Mouse (Mus musculus) T-helper 17 cell (primary cell): Measurements from ENCODE around the gene Fpr2.

Source experiments
- in situ Hi-C, 2 experiments: fragments of 300-600 bp; cut with MboI, MseI; formaldehyde crosslinking; loops; 1 replicate in 1 of 2; 2 replicates in 1 of 2; pipeline ENCODE4 v1.15.1; 2025; ENCODE audit warnings: high pct_unique_total_duplicates in 2 of 2

Fpr2 gene

DNA sequence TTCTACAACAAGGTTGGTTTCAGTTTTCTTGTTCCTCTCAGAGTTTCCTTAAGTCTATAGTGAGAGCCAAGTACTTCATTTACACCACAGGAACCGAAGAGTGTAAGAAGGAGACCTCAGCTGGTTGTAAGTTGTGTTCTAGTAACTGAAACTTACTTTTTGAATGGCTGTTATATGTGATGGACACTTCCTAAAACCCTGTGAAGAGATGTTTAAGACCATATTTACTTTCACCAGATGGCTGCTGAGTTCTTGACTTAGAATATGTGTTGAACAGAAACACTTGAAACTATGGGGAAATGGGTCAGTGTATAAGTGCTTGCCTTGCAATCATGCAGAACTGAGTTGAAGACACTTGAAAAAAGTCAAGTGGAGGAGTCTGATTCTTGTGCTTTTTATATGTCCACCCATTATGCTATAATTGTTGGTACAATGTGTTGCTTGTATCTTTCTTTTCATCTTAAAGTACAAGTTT lies at the start of gene Fpr2, which contains the start of gene Fpr3:
TSS of gene Fpr2 (plus strand) at position 51 of the 475 bp plus-strand sequence.
TSS of gene Fpr3 (plus strand) at position 79 of the 475 bp plus-strand sequence.
- in situ Hi-C loops = no loop called here

DNA sequence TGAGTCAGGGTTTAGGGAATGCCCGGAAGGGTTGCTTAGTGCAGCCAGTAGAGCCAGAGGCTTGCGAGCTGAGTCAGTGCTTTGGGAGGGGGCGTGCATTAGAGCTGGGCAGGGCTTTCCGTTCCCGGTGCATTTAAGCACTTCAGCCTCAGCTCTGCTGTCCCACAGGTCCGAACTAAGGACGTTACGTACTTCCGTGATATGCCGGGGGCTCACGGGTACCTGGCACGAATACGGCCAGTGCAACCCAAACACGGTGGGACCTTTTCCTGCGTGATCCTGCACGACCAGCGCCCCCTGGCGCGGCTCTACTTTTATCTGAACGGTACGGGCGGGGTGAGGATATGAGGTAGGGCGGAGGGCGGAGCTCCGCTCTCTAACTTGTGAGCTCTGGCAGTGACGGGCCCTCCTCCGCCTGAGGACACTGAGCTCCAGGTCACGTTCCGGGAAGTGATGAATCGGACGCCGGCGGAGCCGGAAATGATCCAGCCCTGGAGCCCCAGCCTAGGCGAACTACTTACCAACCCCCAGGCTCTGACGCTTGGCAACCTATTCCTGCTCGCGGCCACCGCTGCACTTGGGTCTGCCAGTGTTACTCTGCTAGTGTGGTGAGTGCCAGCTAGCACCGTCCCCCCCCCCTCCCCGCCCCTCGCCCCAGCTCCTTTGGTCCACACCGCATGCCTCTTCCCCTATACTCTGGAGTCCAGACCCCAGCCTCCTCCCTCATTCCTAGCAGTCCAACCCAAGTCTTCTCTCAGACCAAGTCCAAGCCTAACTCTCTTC lies 49.5 kb upstream of the Fpr2 start:
- in situ Hi-C loops = no loop called here

DNA sequence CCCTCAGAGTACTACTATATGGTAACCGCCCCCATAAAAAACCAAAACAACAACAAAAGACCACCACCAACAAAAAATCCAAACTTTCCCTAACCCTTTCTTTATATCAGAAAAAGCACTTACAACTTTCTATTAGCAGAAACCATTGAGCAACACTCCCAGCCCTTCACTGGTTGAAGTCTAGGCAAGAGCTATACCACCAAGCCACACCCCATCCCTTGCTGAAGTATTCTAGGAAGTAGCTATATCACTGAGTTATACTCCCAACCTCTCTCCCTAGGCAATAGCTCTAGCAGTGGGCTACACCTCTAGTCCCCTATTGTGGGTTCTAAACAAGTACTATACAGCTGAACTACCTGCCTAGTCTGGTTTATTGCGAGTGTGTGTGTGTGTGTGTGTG lies 48.3 kb upstream of the Fpr2 start:
- in situ Hi-C loops = no loop called here

GRCm38 (mm10) chr17:17840796-17841195 lies 46.8 kb upstream of the Fpr2 start:
- in situ Hi-C loops = loop anchor here in 1 of 2 experiments (10.0 kb wide), 2 partner anchors 216 to 466 kb away; partner anchors contain the start of genes Lnpep and Riok2

DNA sequence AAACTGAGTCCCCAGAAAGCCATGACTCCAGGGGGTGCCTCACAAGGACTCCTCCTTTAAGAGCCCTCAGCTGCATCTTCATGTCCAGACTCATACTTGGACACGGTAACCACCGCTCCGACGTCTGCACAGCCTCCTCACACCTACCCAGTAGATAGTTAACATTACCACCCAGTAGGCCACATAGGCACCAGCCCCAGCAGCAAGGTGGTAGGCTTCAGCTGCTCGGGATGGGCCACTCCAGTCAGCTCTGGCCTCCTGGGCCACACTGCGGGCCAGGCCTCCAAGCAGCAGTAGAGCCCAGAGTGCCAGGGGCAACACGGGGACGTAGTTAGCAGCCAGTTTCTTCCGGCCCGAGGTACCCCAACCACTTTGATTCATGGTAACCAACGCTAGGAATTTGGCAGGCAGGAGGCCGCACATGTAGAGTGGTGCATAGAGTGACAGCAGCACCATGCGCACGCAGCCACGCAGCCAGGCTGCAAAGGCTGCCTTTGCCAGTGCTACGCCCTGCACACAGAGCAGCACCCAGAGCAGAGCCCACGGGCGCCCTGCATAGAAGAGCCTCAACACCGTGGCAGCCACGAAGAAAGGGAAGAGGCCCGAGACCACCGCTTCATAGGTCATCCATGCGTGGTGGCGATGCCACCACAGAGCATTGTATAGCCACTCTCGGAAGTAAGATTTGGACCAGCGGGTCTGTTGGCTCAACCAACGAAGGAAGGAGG lies 43.9 kb upstream of the Fpr2 start:
- in situ Hi-C loops = loop anchor here in 1 of 2 experiments (10.0 kb wide), 2 partner anchors 219 to 469 kb away; partner anchors contain the start of genes Lnpep and Riok2

GRCm38 (mm10) chr17:17844606-17845005 lies 43.0 kb upstream of the Fpr2 start:
- in situ Hi-C loops = loop anchor here (5.0 to 10.0 kb wide), 4 partner anchors 82 to 470 kb away; partner anchors contain the start of genes Lnpep (in 1 of the 2) and Riok2 (in 1 of the 2)

DNA sequence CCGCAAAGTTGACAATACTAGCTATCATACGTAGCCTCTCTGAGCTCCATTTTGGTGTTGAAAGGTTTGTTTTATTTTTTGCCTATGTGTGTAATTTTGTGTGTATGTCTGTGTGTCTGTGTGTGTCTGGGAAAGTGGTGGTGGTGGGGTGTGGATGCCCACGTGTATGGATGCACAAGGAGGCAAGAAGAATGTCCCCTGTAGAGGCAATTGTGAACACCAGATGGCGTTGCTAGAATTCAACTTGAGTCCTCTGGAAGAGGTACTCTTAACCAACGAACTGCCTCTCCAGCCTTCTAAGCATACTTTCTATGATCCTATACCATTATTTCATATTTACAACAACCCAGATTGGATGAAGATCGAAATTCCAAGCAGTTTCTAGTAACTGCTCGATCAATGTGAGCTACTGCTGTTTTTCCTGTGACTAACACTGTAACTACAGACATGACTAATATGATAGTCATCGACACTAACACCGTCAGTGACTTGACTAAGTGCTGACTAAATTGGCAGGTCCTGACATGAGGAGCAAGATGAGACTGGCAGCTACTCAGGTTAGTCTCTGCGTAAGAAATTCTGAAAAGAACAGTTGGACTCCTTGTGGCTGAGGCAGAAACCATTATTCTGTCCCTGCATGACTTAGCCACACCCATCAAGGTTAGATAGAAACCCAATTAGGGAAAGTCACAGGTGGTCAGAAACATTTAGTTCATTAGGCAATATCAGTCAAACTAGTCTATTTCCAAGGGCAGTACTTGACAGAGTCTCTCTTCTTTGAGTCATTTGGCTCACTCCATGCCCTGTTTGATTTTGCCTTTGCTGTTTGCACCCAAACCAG lies 42.2 kb upstream of the Fpr2 start:
- in situ Hi-C loops = loop anchor here (5.0 to 10.0 kb wide), 4 partner anchors 83 to 471 kb away; partner anchors contain the start of genes Lnpep (in 1 of the 2) and Riok2 (in 1 of the 2)

DNA sequence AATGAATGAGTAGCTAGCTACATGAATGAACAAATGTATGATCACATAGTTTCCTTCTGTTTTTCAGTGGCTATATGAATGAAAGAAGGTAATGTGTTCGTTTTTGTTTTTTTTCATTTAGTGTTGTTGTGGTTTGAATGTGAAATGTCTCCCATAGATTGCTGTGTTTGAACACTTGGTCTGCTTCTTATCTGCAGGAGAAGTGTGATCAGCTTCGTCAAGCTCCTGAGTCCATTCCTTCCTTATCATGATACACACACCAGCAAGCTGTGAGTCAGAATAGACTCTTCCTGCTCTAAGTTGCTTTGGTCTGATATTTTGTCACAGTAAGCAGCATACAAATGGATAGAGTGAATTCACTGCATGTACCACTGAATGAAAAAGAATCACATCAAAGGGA lies 38.6 kb upstream of the Fpr2 start:
- in situ Hi-C loops = loop anchor here (5.0 to 10.0 kb wide), 4 partner anchors 87 to 474 kb away; partner anchors contain the start of genes Lnpep (in 1 of the 2) and Riok2 (in 1 of the 2)

DNA sequence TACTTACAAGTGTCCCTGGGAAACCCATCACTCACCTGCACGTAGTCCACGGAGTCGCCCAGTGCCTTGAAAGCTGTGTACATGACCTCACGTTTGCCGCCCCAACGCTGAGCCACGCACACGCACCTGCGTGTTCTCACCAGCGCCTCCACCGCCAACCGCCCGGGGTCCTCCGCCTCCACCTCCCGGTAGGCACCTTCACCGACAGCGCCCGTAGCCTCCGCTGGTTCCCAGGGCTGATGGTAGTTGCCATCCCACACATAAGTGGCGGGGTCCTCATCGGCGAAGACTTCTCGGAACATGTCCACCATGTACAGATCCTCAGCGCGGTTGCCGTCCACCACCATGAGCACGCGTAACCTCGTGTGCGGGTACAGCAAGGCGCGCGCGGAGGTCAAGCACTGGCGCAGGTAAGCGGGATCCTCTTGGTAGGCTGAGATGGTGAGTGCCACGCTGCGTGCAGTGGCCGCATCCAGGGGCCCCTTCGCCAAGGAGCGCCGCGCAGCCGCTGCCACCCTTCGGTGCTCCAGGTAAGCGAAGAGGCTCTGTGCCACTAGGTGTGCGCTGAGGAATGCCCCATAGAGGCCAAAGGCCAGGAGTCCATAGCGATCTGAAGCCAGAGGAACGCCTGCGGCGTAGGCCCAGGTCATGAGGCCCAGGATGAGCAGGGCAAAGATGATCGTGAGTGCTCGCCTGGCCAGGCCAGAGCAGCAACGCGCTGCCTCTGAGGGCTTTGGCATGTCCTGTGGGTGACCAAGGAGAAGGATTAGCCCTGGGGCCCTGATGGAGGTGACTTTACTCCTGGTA lies 37.5 kb upstream of the Fpr2 start:
- in situ Hi-C loops = loop anchor here (5.0 to 10.0 kb wide), 4 partner anchors 88 to 475 kb away; partner anchors contain the start of genes Lnpep (in 1 of the 2) and Riok2 (in 1 of the 2)

DNA sequence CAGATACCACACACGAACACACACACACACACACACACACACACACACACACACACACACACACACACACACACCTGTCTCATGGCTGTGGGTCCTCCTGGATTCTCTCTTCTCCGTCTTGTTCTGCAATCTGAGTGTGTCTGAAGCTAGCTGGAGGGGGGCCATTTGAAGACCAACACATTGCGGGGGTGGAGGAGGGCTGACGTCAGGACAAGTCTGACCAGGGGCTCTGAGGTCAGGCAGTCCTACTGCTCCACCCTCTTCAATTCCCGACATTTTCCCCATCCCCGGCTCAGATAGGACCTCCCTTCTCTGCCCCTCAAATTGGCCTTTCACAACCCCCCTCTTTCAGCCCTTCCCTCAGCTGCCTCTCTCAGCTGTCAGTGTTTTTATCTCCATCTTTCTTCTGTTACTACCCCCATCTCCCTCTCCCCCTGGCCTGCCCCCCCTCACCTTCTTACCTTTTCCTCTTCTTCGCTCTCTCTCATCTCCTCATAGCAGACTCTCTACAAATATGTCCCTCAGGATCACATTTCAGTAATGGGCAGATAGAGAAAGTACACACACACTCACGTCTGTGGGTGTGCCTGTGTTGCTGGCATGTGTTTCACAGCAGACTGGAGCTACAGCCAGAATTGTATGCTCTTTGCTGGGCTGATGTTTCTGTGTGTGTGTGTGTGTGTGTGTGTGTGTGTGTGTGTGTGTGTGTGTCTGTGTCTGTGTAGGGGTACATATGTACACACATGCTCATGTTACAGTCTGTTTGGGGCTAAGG lies 32.4 kb upstream of the Fpr2 start, which contains the start of gene Has1:
TSS of gene Has1 (minus strand) at position 142 of the 775 bp plus-strand sequence.
- in situ Hi-C loops = no loop called here

- in situ Hi-C loops = no loop called here
Observed at GRCm38 (mm10) chr17:17856612-17857011, 31.0 kb upstream of the Fpr2 start.

GRCm38 (mm10) chr17:17857446-17857845 lies 30.2 kb upstream of the Fpr2 start:
- in situ Hi-C loops = no loop called here

- in situ Hi-C loops = no loop called here
Observed at GRCm38 (mm10) chr17:17860110-17860509, 27.5 kb upstream of the Fpr2 start.

- in situ Hi-C loops = no loop called here
Observed at GRCm38 (mm10) chr17:17862360-17862759, 25.3 kb upstream of the Fpr2 start.

DNA sequence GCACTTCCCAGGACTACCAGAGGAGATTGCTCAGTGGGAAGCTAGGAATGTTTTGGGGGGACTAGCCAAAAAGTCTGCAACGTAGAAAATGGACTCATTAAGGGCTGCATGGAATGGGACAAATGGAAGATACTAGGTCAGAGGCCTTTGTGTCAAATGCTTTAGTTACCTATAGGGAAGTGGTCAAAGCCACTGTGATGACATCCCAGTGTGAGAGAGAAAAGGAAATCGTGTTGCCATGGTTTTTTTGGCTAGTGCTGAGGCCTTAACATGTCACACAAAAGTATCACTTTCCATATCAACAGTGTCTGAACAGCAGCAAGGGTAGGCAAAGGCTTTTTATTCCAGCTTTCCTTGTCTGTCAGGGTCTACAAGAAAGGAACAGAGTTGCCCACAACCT lies 22.5 kb upstream of the Fpr2 start:
- in situ Hi-C loops = no loop called here

DNA sequence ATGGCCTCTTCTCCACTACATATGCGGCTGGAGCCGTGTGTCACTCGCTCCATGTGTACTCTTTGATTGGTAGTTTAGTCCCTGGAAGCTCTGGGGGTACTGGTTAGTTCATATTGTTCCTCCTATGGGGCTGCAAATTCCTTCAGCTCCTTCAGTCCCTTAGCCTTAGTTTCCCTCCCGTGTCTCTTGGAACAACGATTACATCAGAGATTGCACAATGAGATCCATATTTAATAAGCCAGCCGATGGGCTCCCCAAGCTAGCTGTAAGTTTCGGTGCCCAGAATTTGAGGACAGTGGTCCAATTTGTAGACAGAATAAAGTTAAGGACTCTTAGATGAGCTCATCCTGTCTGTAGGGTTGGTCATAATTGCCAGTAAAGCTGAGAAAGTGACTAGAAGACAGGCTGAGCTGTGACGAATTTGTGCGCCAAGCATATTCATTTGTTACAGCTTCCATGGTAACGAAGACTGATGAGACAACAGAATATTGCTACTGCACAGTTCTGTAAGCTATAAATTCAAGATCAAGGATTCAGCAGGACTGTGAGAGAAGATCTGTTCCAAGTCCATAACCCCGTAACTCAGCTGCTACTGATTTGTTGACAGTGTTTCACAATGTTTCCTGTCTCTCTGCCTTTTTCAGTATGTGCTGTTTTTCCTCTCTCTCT lies 20.7 kb upstream of the Fpr2 start:
- in situ Hi-C loops = no loop called here

DNA sequence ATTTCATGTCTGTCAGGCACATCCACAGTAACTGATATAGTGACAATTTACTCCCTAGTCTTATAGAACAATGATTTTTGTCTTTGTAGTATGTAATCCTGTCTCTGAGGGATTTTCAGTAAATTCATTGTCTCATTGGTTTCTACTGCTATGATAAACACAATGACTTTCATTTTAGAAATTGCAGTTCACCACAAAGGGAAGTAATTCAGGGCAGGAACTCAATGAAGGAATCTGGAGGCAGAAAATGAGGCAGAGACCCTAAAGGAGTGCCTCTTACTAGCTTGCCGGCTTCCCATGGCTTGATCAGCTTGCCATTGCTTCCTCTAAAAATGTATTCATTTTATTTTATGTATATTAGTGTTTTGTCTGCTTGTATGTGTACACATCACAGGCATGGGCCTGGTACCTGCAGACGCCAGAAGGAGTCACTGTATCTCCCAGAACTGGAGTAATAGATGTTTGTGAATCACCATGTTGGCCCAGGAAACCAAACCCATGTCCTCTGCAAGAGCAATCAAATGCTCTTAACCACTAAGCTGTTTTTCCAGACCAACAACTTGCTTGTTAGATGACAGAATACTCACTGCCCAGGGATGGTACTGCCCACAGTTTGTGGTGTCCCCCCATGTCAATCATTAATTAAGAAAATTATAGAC lies 16.6 kb upstream of the Fpr2 start:
- in situ Hi-C loops = loop anchor here in 1 of 2 experiments (10.0 kb wide), 1 partner anchor 574 kb away; no protein-coding TSS in a partner anchor

- in situ Hi-C loops = loop anchor here in 1 of 2 experiments (10.0 kb wide), 1 partner anchor 573 kb away; no protein-coding TSS in a partner anchor
Observed at GRCm38 (mm10) chr17:17871697-17872096, 15.9 kb upstream of the Fpr2 start.
